ENCODE assay signal across 9 mouse cellular contexts in the genomic region with DNA sequence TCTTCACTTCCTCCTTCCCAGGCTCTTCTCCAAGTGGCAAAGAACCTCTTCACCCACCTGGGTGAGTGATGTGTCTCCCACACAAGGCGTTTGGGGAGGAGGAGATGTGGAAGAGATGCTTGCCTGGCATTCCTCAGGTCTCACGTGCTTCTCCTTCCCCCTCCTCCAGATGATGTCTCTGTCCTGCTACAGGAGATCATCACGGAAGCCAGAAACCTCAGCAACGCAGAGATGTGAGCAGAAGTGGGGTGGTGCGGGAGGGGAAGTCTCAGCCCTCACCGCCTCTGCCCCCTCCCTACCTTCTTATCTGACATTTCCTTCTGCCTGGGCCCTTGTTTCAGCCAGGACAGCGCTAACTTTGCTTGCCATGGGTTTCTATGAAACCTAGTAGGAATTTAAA.
DNase-seq lines count a peak whose midpoint lies in the region; ATAC-seq lines count a peak whose summit lies in the region.
"Had no signal": no experiment of that assay in that cellular context is flagged by ENCODE, and none has a peak within 500 bp of the region (broad histone marks: within the 10 kb centered on the region; RNA-seq: fewer than 3 reads in every experiment).

No protein-coding gene starts in this region.

- H3K27me3 ChIP-seq in neural tube, embryonic 15.5 days (replicated peaks), result peaks cover 41% of the 10 kb centered on the region
- H3K27me3 ChIP-seq in hindbrain, embryonic 13.5 days, result peaks cover 42% of the 10 kb centered on the region
- H3K27me3 ChIP-seq in kidney, embryonic 15.5 days, result peaks cover 26% of the 10 kb centered on the region

- no peaks in the 10 kb centered on the region for H3K36me3 ChIP-seq in neural tube, embryonic 15.5 days
- no peaks in the 10 kb centered on the region for H3K36me3 ChIP-seq in hindbrain, embryonic 13.5 days
- H3K36me3 ChIP-seq in kidney, embryonic 15.5 days, result no peaks in the 10 kb centered on the region
- H3K36me3 ChIP-seq: hindbrain, embryonic 10.5 days; limb, embryonic 13.5 days had no signal

- H3K27ac ChIP-seq in neural tube, embryonic 15.5 days (replicated peaks), result no peak overlapping the region
- no peak overlapping the region for H3K27ac ChIP-seq in hindbrain, embryonic 13.5 days
- no peak overlapping the region for H3K27ac ChIP-seq in kidney, embryonic 15.5 days
- H3K27ac ChIP-seq: hindbrain, embryonic 10.5 days; limb, embryonic 13.5 days had no signal

- H3K9ac ChIP-seq in neural tube, embryonic 15.5 days (replicated peaks), result no peak overlapping the region
- no peak overlapping the region for H3K9ac ChIP-seq in hindbrain, embryonic 13.5 days
- H3K9ac ChIP-seq in kidney, embryonic 15.5 days, result no peak overlapping the region

- peak; percentile 84 for ATAC-seq in inflammation-experienced regulatory T-cells, adult 6 months
- ATAC-seq in neural tube, embryonic 15.5 days (ENCODE audit: low FRiP score), result no peak
- no peak for ATAC-seq in hindbrain, embryonic 13.5 days (ENCODE audit: low FRiP score)
- ATAC-seq in kidney, embryonic 15.5 days (replicated peaks; ENCODE audit: low FRiP score), result no peak

- H3K4me2 ChIP-seq in neural tube, embryonic 15.5 days, result peak overlapping the region; percentile 56; the same call in 1 of the 2 replicates
- no peak overlapping the region for H3K4me2 ChIP-seq in hindbrain, embryonic 13.5 days
- H3K4me2 ChIP-seq in kidney, embryonic 15.5 days, result no peak overlapping the region

- H3K4me3 ChIP-seq in neural tube, embryonic 15.5 days (replicated peaks), result no peak overlapping the region
- no peak overlapping the region for H3K4me3 ChIP-seq in hindbrain, embryonic 13.5 days
- H3K4me3 ChIP-seq in kidney, embryonic 15.5 days (replicated peaks), result no peak overlapping the region

- H3K4me1 ChIP-seq in neural tube, embryonic 15.5 days, result peaks cover 8% of the 10 kb centered on the region
- peaks cover 10% of the 10 kb centered on the region for H3K4me1 ChIP-seq in hindbrain, embryonic 13.5 days (replicated peaks)
- H3K4me1 ChIP-seq in kidney, embryonic 15.5 days, result peaks cover 11% of the 10 kb centered on the region

- 38% methylated on average over 7 of the region's 7 CpGs for WGBS in neural tube, embryonic 15.5 days
- 51% methylated on average over 7 of the region's 7 CpGs for WGBS in hindbrain, embryonic 13.5 days
- whole genome bisulfite sequencing in kidney, embryonic 15.5 days, result 42% methylated on average over 7 of the region's 7 CpGs

- DNase-seq in right cerebral cortex, adult 18-20 months, result peak; percentile 44
- no peak for DNase-seq in right cerebral cortex, postnatal 14 days
- peak; percentile 69 for DNase-seq in T-cell, adult 2 months (ENCODE audit: low spot score)

- no peaks in the 10 kb centered on the region for H3K9me3 ChIP-seq in neural tube, embryonic 15.5 days (replicated peaks)
- H3K9me3 ChIP-seq in hindbrain, embryonic 13.5 days, result no peaks in the 10 kb centered on the region
- H3K9me3 ChIP-seq in kidney, embryonic 15.5 days (replicated peaks), result no peaks in the 10 kb centered on the region
